Mouse (Mus musculus) forebrain, embryonic 16.5 days (tissue): Measurements from ENCODE around the gene Sh3rf1. TPM values are rescaled to one million over a fixed set of nuclear protein-coding genes. Genes with fewer than 3 reads are reported as not detected.

Experiments used
- ATAC-seq: fragments of 200-750 bp; cut with Nextera tagmentation; 2 replicates; pipeline ENCODE4 v1.8.0; 2017; ENCODE audit warnings: mild to moderate bottlenecking, moderate library complexity
- H3K27ac ChIP-seq: fragments of 300-500 bp; sonication (generic); 2 replicates; pipeline ENCODE4 v1.5.1; 2014; ENCODE audit warnings: low read length, control low read depth
- H3K27me3 ChIP-seq: fragments of 300-500 bp; sonication (generic); replicated peaks from 2 replicates; pipeline ENCODE4 v1.6.1; 2014; ENCODE audit warnings: low read length; ENCODE audit not compliant: control insufficient read depth, insufficient read depth
- H3K36me3 ChIP-seq: fragments of 300-500 bp; sonication (generic); 2 replicates; pipeline ENCODE4 v1.6.1; 2014; ENCODE audit not compliant: control insufficient read depth, insufficient read depth
- H3K4me1 ChIP-seq: fragments of 300-500 bp; sonication (generic); replicated peaks from 2 replicates; pipeline ENCODE4 v1.6.1; 2014; ENCODE audit warnings: low read length; ENCODE audit not compliant: control insufficient read depth, insufficient read depth
- H3K4me2 ChIP-seq: fragments of 300-500 bp; sonication (generic); 2 replicates; pipeline ENCODE4 v1.6.1; 2014; ENCODE audit warnings: mild to moderate bottlenecking, low read length, control low read depth
- H3K4me3 ChIP-seq: fragments of 300-500 bp; sonication (generic); replicated peaks from 2 replicates; pipeline ENCODE4 v1.5.1; 2014; ENCODE audit warnings: mild to moderate bottlenecking, low read length, control low read depth
- H3K9ac ChIP-seq: fragments of 300-500 bp; sonication (generic); replicated peaks from 2 replicates; pipeline ENCODE4 v1.6.1; 2014; ENCODE audit warnings: low read depth, low read length, control low read depth
- H3K9me3 ChIP-seq: fragments of 300-500 bp; sonication (generic); 2 replicates; pipeline ENCODE4 v1.6.1; 2016; ENCODE audit warnings: low read length; ENCODE audit not compliant: control insufficient read depth
- WGBS: fragments of 180-500 bp; shearing (Covaris S2); extraction: QIAGEN DNeasy Blood & Tissue Kit; methylation state at CpG from one replicate; pipeline ENCODE4 v1.1.7; 2014; 5-methylcytosine and 5-hydroxymethylcytosine counted together
- polyA plus RNA-seq: library from polyadenylated mRNA; unstranded; fragments of >200 nt; fragmentation: Nextera tagmentation; extraction: Ambion mirVana; gene quantifications from 2 replicates; pipeline ENCODE4 v1.2.1, GENCODE M21; 2015

The Sh3rf1 gene
- polyA plus RNA-seq, 1 experiment from 2014 or later: 30.4 TPM

GRCm38 (mm10) chr8:61247270-61248025 is 23.8 kb downstream of the Sh3rf1 start:
- peak; percentile 68 for ATAC-seq
- H3K9ac ChIP-seq: no peak overlapping the region
- WGBS: 31% methylated on average over 13 of the region's 13 CpGs

GRCm38 (mm10) chr8:61249511-61249910 is 25.8 kb downstream of the Sh3rf1 start:
- WGBS: 94% methylated on average over 4 of the region's 4 CpGs
- Histone ChIP-seq H3K27me3 (no peaks in the 10 kb centered on the region), H3K36me3 (no peaks in the 10 kb centered on the region), H3K4me2 (no peak overlapping the region), H3K4me3 (no peak overlapping the region), H3K9me3 (peaks cover 3% of the 10 kb centered on the region), H3K4me1 (peaks cover 6% of the 10 kb centered on the region; the same call in 1 of the 2 replicates), H3K9ac (no peak overlapping the region), H3K27ac (no peak overlapping the region)
- no peak for ATAC-seq

More at GRCm38 (mm10) chr8:61247270-61248025, 23.8 kb downstream of the Sh3rf1 start:
- Histone ChIP-seq H3K9me3 (peaks cover 7% of the 10 kb centered on the region), H3K36me3 (no peaks in the 10 kb centered on the region), H3K4me2 (no peak overlapping the region), H3K27me3 (no peaks in the 10 kb centered on the region), H3K27ac (no peak overlapping the region), H3K4me3 (no peak overlapping the region), H3K4me1 (peaks cover 6% of the 10 kb centered on the region; the same call in 1 of the 2 replicates)

GRCm38 (mm10) chr8:61254196-61254595 is 30.5 kb downstream of the Sh3rf1 start:
- no peak for ATAC-seq
- Histone ChIP-seq H3K4me1 (peaks cover 12% of the 10 kb centered on the region), H3K36me3 (no peaks in the 10 kb centered on the region), H3K9ac (no peak overlapping the region), H3K27ac (no peak overlapping the region), H3K27me3 (no peaks in the 10 kb centered on the region), H3K4me2 (no peak overlapping the region), H3K4me3 (no peak overlapping the region), H3K9me3 (peaks cover 3% of the 10 kb centered on the region)
- WGBS: 83% methylated on average over 5 of the region's 5 CpGs

GRCm38 (mm10) chr8:61258828-61259227 is 35.2 kb downstream of the Sh3rf1 start:
- 67% methylated on average over 9 of the region's 9 CpGs for WGBS
- H3K27ac ChIP-seq: no peak overlapping the region
- no peaks in the 10 kb centered on the region for H3K36me3 ChIP-seq
- H3K4me2 ChIP-seq: peak overlapping the region; percentile 4; the same call in 1 of the 2 replicates
- H3K4me3 ChIP-seq: no peak overlapping the region
- no peaks in the 10 kb centered on the region for H3K27me3 ChIP-seq
- peaks cover 35% of the 10 kb centered on the region for H3K4me1 ChIP-seq
- peak; percentile 69 for ATAC-seq
- H3K9ac ChIP-seq: no peak overlapping the region
- H3K9me3 ChIP-seq: no peaks in the 10 kb centered on the region

GRCm38 (mm10) chr8:61259526-61259925 is 35.9 kb downstream of the Sh3rf1 start:
- no peak overlapping the region for H3K9ac ChIP-seq
- peak; percentile 80 for ATAC-seq
- peak overlapping the region; percentile 12 for H3K27ac ChIP-seq
- H3K27me3 ChIP-seq: no peaks in the 10 kb centered on the region
- H3K4me1 ChIP-seq: peaks cover 35% of the 10 kb centered on the region
- H3K36me3 ChIP-seq: no peaks in the 10 kb centered on the region
- 41% methylated on average over 7 of the region's 7 CpGs for WGBS
- H3K4me2 ChIP-seq: peak overlapping the region; percentile 4
- no peaks in the 10 kb centered on the region for H3K9me3 ChIP-seq
- no peak overlapping the region for H3K4me3 ChIP-seq

GRCm38 (mm10) chr8:61260530-61260929 is 36.9 kb downstream of the Sh3rf1 start:
- no peak for ATAC-seq
- Histone ChIP-seq H3K27ac (no peak overlapping the region), H3K4me1 (peaks cover 41% of the 10 kb centered on the region), H3K4me3 (no peak overlapping the region), H3K27me3 (no peaks in the 10 kb centered on the region), H3K9ac (no peak overlapping the region), H3K36me3 (no peaks in the 10 kb centered on the region), H3K9me3 (no peaks in the 10 kb centered on the region), H3K4me2 (no peak overlapping the region)
- 66% methylated on average over 7 of the region's 7 CpGs for WGBS

GRCm38 (mm10) chr8:61261374-61261773 is 37.7 kb downstream of the Sh3rf1 start:
- H3K9ac ChIP-seq: no peak overlapping the region
- H3K4me2 ChIP-seq: no peak overlapping the region
- H3K27me3 ChIP-seq: no peaks in the 10 kb centered on the region
- no peaks in the 10 kb centered on the region for H3K9me3 ChIP-seq
- H3K4me1 ChIP-seq: peaks cover 42% of the 10 kb centered on the region
- 52% methylated on average over 4 of the region's 4 CpGs for WGBS
- H3K27ac ChIP-seq: no peak overlapping the region
- no peaks in the 10 kb centered on the region for H3K36me3 ChIP-seq
- no peak overlapping the region for H3K4me3 ChIP-seq
- ATAC-seq: no peak

GRCm38 (mm10) chr8:61263691-61264090 is 40.0 kb downstream of the Sh3rf1 start:
- ATAC-seq: no peak
- no peaks in the 10 kb centered on the region for H3K9me3 ChIP-seq
- H3K4me2 ChIP-seq: no peak overlapping the region
- H3K27me3 ChIP-seq: no peaks in the 10 kb centered on the region
- WGBS: 98% methylated on average over 4 of the region's 4 CpGs
- H3K27ac ChIP-seq: no peak overlapping the region
- H3K36me3 ChIP-seq: no peaks in the 10 kb centered on the region
- H3K4me3 ChIP-seq: no peak overlapping the region
- H3K4me1 ChIP-seq: peaks cover 35% of the 10 kb centered on the region
- no peak overlapping the region for H3K9ac ChIP-seq

GRCm38 (mm10) chr8:61264881-61265280 is 41.2 kb downstream of the Sh3rf1 start:
- Histone ChIP-seq H3K27me3 (no peaks in the 10 kb centered on the region), H3K27ac (no peak overlapping the region), H3K4me3 (no peak overlapping the region), H3K9ac (no peak overlapping the region), H3K9me3 (no peaks in the 10 kb centered on the region), H3K4me2 (no peak overlapping the region), H3K4me1 (peaks cover 23% of the 10 kb centered on the region), H3K36me3 (no peaks in the 10 kb centered on the region)
- ATAC-seq: no peak
- 47% methylated on average over 7 of the region's 7 CpGs for WGBS
